Mouse (Mus musculus) testis, adult 2 months (tissue): Measurements from ENCODE around the gene Mylpf.

ENCODE experiments used
- CTCF ChIP-seq: fragments of 200-500 bp; IDR thresholded peaks from 2 replicates; pipeline ENCODE4 v1.5.1; 2012; ENCODE audit warnings: low read depth, mild to moderate bottlenecking, inconsistent platforms, low read length, moderate library complexity; ENCODE audit not compliant: control insufficient read depth, insufficient read depth, insufficient replicate concordance
- POLR2A ChIP-seq: fragments of 200-500 bp; IDR thresholded peaks from 2 replicates; pipeline ENCODE4 v1.6.1; 2012; ENCODE audit warnings: low read depth, mild to moderate bottlenecking, inconsistent platforms, low read length, moderate library complexity; ENCODE audit not compliant: control insufficient read depth

DNA sequence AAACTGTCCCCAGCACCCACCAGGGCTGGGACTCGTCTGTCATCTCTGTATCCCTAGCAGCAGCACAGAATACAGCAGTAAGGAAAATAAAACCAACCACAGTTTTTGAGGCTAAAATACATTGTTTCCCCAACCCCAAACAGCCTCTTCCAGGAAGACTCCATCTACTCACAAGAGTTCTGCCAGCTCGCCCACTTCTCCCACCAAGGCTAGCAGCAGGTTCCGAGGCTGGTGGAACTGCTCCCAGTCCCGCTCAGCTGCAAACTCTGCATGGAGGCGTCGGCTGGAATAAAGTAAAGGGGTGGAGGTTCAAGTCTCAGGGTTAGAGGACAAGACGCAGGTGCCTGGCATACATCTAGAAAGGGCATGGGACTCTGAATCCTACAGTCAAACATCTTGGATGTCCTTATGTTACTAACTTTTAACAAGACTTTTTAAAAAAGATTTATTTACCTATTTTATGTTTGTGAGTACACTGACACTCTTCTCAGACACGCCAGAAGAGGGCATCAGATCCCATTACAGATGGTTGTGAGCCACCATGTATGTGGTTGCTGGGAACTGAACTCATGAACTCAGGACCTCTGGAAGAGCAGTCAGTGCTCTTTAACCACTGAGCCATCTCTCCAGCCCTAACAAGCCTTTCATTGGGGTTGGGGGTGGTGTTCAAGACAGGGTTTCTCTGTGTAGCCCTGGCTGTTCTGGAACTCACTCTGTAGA lies 50.7 kb downstream of the Mylpf start:
- TF ChIP-seq CTCF (no peak), POLR2A (no peak)
